Mouse (Mus musculus) lung, adult 2 months (tissue): ENCODE measurements around the gene Rint1.

Experiments used
- CTCF ChIP-seq: fragments of 200-500 bp; IDR thresholded peaks from 2 replicates; pipeline ENCODE4 v1.5.1; 2011; ENCODE audit warnings: mild to moderate bottlenecking, low read length, control low read depth; ENCODE audit not compliant: insufficient read depth
- POLR2A ChIP-seq: fragments of 200-500 bp; IDR thresholded peaks from 2 replicates; pipeline ENCODE4 v1.6.1; 2011; ENCODE audit warnings: low read depth, mild to moderate bottlenecking, control low read depth, low read length, borderline replicate concordance; ENCODE audit errors: extremely low read depth

DNA sequence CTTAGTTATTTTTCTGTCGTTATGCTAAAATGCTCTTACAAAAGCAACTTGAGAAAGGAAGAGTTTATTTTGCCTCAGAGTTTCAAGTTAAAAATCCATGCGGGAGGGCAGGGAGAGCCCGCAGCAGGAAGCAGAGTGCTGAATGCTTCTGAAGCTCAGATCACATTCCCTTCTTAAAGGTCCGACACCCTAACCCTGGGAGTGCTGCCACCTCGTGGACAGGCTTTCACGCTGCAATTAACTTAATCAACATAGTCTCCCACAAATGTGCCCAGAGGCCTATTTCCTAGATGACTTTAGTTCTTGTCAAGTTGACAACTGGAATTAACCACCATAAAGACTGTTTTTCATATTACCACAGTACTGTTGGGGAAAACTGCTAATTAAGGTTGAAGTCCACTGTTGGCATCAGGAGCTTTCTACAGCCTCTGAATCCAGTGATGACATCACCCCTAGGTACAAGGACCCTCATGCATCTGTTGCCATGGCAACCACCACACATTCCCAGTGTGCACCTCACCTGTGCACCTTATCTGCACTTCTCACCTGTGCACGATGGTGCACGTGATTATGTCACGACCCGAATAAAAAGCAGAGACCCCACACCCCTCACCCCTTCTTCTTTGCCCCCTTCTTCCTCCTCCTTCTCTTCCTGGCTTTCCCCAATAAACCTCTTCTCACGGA is 39.0 kb downstream of the Rint1 start:
- TF ChIP-seq CTCF: peak; percentile 93
- no peak for TF ChIP-seq POLR2A
